Mouse (Mus musculus): ENCODE measurements around the gene Hemk1. TPM values are rescaled to one million over a fixed set of nuclear protein-coding genes. Genes with fewer than 3 reads are reported as not detected.
A peak's percentile ranks its signal among the peaks of the same experiment; 100 is the strongest.

Hemk1 gene
- polyA plus RNA-seq, 1 experiment = 30.2 TPM

- WGBS = 8% methylated on average over 13 of the region's 13 CpGs
- Histone ChIP-seq H3K4me1 (ENCODE audit: control insufficient read depth, insufficient read depth, low read length) (peaks cover 14% of the 10 kb centered on the region), H3K4me3 (replicated peaks; ENCODE audit: control insufficient read depth, low read depth, low read length) (peak overlapping the region; percentile 67), H3K27ac (ENCODE audit: control insufficient read depth, insufficient read depth, low read depth, low read length, poor library complexity) (peak overlapping the region; percentile 92)
- no peak for TF ChIP-seq POLR2A (IDR thresholded peaks at IDR 0.05; ENCODE audit: borderline replicate concordance, control insufficient read depth, low read depth, low read length)
- no peak for TF ChIP-seq CTCF (IDR thresholded peaks at IDR 0.05; ENCODE audit: control insufficient read depth, insufficient read depth, low read length)
Measured at GRCm38 (mm10) chr9:107280322-107281027, 57.7 kb downstream of the Hemk1 start.

- 23% methylated on average over 16 of the region's 16 CpGs for WGBS
- Histone ChIP-seq H3K4me1 (ENCODE audit: control insufficient read depth, insufficient read depth, low read length) (peaks cover 14% of the 10 kb centered on the region), H3K4me3 (replicated peaks; ENCODE audit: control insufficient read depth, low read depth, low read length) (peak overlapping the region; percentile 67), H3K27ac (ENCODE audit: control insufficient read depth, insufficient read depth, low read depth, low read length, poor library complexity) (peak overlapping the region; percentile 92)
- TF ChIP-seq POLR2A (IDR thresholded peaks at IDR 0.05; ENCODE audit: borderline replicate concordance, control insufficient read depth, low read depth, low read length) (no peak; the same call in 1 of the 2 replicates), CTCF (IDR thresholded peaks at IDR 0.05; ENCODE audit: control insufficient read depth, insufficient read depth, low read length) (no peak)
Measured at GRCm38 (mm10) chr9:107279378-107280321, 58.5 kb downstream of the Hemk1 start.

- Histone ChIP-seq H3K4me1 (ENCODE audit: control insufficient read depth, insufficient read depth, low read length) (peaks cover 14% of the 10 kb centered on the region), H3K4me3 (replicated peaks; ENCODE audit: control insufficient read depth, low read depth, low read length) (peak overlapping the region; percentile 8), H3K27ac (ENCODE audit: control insufficient read depth, insufficient read depth, low read depth, low read length, poor library complexity) (peak overlapping the region; percentile 17; the same call in 1 of the 2 replicates)
- WGBS = 35% methylated on average over 8 of the region's 8 CpGs
- TF ChIP-seq CTCF (IDR thresholded peaks at IDR 0.05; ENCODE audit: control insufficient read depth, insufficient read depth, low read length) (0 out of 2 replicates have a peak, but pooled peaks have one; percentile 9), POLR2A (IDR thresholded peaks at IDR 0.05; ENCODE audit: borderline replicate concordance, control insufficient read depth, low read depth, low read length) (no peak)
Measured at GRCm38 (mm10) chr9:107278527-107279377, 59.4 kb downstream of the Hemk1 start.

- H3K27ac ChIP-seq (ENCODE audit: control insufficient read depth, insufficient read depth, low read depth, low read length, poor library complexity) = peak overlapping the region; percentile 25; the same call in 1 of the 2 replicates
- peaks cover 15% of the 10 kb centered on the region for H3K4me1 ChIP-seq (ENCODE audit: control insufficient read depth, insufficient read depth, low read length)
- WGBS = 66% methylated on average over 4 of the region's 4 CpGs
- no peak for TF ChIP-seq CTCF (IDR thresholded peaks at IDR 0.05; ENCODE audit: control insufficient read depth, insufficient read depth, low read length)
- TF ChIP-seq POLR2A (IDR thresholded peaks at IDR 0.05; ENCODE audit: borderline replicate concordance, control insufficient read depth, low read depth, low read length) = no peak
- no peak overlapping the region for H3K4me3 ChIP-seq (replicated peaks; ENCODE audit: control insufficient read depth, low read depth, low read length)
Measured at GRCm38 (mm10) chr9:107278126-107278525, 60.0 kb downstream of the Hemk1 start.

GRCm38 (mm10) chr9:107277603-107278002 is 60.5 kb downstream of the Hemk1 start:
- WGBS = 71% methylated on average over 7 of the region's 7 CpGs
- Histone ChIP-seq H3K4me3 (replicated peaks; ENCODE audit: control insufficient read depth, low read depth, low read length) (no peak overlapping the region), H3K4me1 (ENCODE audit: control insufficient read depth, insufficient read depth, low read length) (peaks cover 16% of the 10 kb centered on the region), H3K27ac (ENCODE audit: control insufficient read depth, insufficient read depth, low read depth, low read length, poor library complexity) (no peak overlapping the region)
- TF ChIP-seq CTCF (IDR thresholded peaks at IDR 0.05; ENCODE audit: control insufficient read depth, insufficient read depth, low read length) (no peak), POLR2A (IDR thresholded peaks at IDR 0.05; ENCODE audit: borderline replicate concordance, control insufficient read depth, low read depth, low read length) (no peak)

Other genes with a start within 250 kb of the Hemk1 start
- gene Dock3, start 106.4 kb downstream of the Hemk1 start, polyA plus RNA-seq (2011; ENCODE audit: insufficient read depth, insufficient read length, low replicate concordance, missing spikeins) = 0.83 TPM in 1 of 2 replicates, not detected in the other
- 16.9 and 46.9 TPM in 2 replicates for gene Mapkapk3, start 48.5 kb downstream of the Hemk1 start, polyA plus RNA-seq (2011; ENCODE audit: insufficient read depth, insufficient read length, low replicate concordance, missing spikeins)
- 2.5 and 7.0 TPM in 2 replicates for gene Cish, start 42.3 kb downstream of the Hemk1 start, polyA plus RNA-seq (2011; ENCODE audit: insufficient read depth, insufficient read length, low replicate concordance, missing spikeins)
- gene 6430571L13Rik, start 2.3 kb upstream of the Hemk1 start, polyA plus RNA-seq (2011; ENCODE audit: insufficient read depth, insufficient read length, low replicate concordance, missing spikeins) = not detected in 2 replicates
- gene Cacna2d2, start 61.3 kb upstream of the Hemk1 start, polyA plus RNA-seq (2011; ENCODE audit: insufficient read depth, insufficient read length, low replicate concordance, missing spikeins) = not detected in 2 replicates
- 2.2 and 6.6 TPM in 2 replicates for gene Tmem115, start 195.6 kb upstream of the Hemk1 start, polyA plus RNA-seq (2011; ENCODE audit: insufficient read depth, insufficient read length, low replicate concordance, missing spikeins)
- gene Cyb561d2, start 203.8 kb upstream of the Hemk1 start, polyA plus RNA-seq (2011; ENCODE audit: insufficient read depth, insufficient read length, low replicate concordance, missing spikeins) = 6.0 and 10.3 TPM in 2 replicates
- gene Nprl2, start 203.9 kb upstream of the Hemk1 start, polyA plus RNA-seq (2011; ENCODE audit: insufficient read depth, insufficient read length, low replicate concordance, missing spikeins) = 9.3 and 24.6 TPM in 2 replicates
- gene Zmynd10, start 208.9 kb upstream of the Hemk1 start, polyA plus RNA-seq (2011; ENCODE audit: insufficient read depth, insufficient read length, low replicate concordance, missing spikeins) = not detected in 2 replicates
- 31.3 and 32.3 TPM in 2 replicates for gene Rassf1, start 213.2 kb upstream of the Hemk1 start, polyA plus RNA-seq (2011; ENCODE audit: insufficient read depth, insufficient read length, low replicate concordance, missing spikeins)
- gene Tusc2, start 224.9 kb upstream of the Hemk1 start, polyA plus RNA-seq (2011; ENCODE audit: insufficient read depth, insufficient read length, low replicate concordance, missing spikeins) = 15.0 and 22.1 TPM in 2 replicates
- gene Hyal2, start 229.6 kb upstream of the Hemk1 start, polyA plus RNA-seq (2011; ENCODE audit: insufficient read depth, insufficient read length, low replicate concordance, missing spikeins) = 6.8 and 7.2 TPM in 2 replicates
- gene Hyal1, start 238.6 kb upstream of the Hemk1 start, polyA plus RNA-seq (2011; ENCODE audit: insufficient read depth, insufficient read length, low replicate concordance, missing spikeins) = 2.9 and 8.5 TPM in 2 replicates
- gene Naa80, start 240.5 kb upstream of the Hemk1 start, polyA plus RNA-seq (2011; ENCODE audit: insufficient read depth, insufficient read length, low replicate concordance, missing spikeins) = 14.9 and 34.9 TPM in 2 replicates
- gene Hyal3, start 242.5 kb upstream of the Hemk1 start, polyA plus RNA-seq (2011; ENCODE audit: insufficient read depth, insufficient read length, low replicate concordance, missing spikeins) = 2.8 TPM in 1 of 2 replicates, not detected in the other
- gene Ifrd2, start 249.3 kb upstream of the Hemk1 start, polyA plus RNA-seq (2011; ENCODE audit: insufficient read depth, insufficient read length, low replicate concordance, missing spikeins) = 172 and 173 TPM in 2 replicates

Measured in bone marrow, adult 2 months (tissue).